Mouse (Mus musculus) kidney, postnatal 25 days (tissue): Measurements from ENCODE around the gene Morn3.
"Not testable (repeated sequence)": the region's sequence is repeated elsewhere in the genome, so short reads cannot be mapped to it uniquely, and the experiment has no call there.

Experiments
- DNase-seq, 2 experiments: peaks; one replicate each; pipeline ENCODE4 v3.0.0; 2021; ENCODE audit warnings: mixed read lengths in 2 of 2

Morn3 gene

DNA sequence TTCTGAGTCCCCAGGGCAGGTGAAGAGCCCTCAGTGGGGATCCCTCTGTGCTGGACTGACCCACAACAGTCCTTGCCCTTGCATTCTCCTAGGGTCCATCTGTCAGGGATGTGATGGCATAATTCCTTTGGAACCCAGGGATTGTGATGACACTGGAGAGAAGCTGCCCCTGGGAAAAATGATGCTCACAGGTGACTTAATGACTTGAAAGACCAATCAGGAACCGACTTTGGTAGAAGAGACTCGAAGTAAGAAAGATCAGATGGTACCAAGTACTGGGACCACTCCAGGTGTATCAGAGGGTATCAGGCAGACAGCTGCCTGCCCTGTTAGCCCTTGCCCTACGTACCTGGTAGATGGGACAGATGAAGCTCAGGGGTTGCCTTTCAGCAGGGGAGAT, at the start of gene Morn3:
Gene Morn3, minus strand, starts transcription at position 101 of the 400 bp plus-strand sequence.
- no peak for DNase-seq

DNA sequence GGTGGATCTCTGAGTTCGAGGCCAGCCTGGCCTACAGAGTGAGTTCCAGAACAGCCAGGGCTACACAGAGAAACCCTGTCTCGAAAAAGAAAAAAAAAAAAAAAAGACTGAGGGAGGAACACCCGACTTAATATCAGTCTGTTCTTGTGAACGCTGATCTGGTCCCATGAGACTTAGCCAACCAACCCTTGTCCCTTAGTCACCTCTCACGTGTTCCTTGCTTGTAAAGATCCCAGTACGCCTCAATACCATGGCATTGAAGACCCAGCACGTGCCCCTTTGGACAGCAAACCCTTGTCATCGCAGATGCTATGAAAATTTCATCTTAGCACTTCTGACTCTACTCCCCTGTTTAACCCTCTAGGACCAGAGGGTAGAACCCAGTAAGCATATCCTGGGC, 49.5 kb upstream of the Morn3 start:
- no peak for DNase-seq

DNA sequence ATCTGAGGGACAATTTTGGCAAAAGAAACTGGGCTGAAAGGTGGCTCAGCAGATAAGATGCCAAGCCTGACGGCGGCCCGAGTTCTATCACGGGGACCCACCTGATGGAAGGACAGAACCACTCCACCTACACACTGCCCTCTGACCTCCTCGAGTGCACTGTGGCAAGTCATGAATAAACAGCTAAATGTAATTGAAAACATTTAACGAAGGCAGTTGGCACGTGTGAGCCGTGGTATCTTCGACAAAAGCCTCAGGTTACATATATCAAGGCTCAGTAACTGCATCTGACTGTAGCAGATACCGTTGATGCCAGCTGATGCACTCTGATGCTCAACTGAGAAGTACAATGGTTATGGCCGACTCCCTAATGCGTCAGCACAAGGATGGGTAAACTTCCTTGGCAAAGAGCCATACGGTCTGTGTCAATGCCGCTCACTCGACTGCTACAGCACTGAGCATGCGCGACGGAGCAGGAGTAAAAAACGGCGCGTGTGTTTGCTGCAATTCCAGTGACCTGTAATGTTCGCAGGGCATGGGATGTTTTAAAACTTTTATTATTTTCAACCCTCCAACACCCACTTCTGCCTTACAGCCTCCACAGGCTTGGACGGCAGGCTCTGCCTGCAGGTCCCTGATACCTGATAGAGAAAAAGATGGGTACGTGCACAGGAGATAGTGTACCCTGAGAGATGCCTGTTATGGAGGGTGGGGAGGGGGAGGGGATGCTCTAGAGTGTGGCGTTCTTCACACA, 47.6 kb upstream of the Morn3 start:
- peak; percentile 64 to 76 for DNase-seq

DNA sequence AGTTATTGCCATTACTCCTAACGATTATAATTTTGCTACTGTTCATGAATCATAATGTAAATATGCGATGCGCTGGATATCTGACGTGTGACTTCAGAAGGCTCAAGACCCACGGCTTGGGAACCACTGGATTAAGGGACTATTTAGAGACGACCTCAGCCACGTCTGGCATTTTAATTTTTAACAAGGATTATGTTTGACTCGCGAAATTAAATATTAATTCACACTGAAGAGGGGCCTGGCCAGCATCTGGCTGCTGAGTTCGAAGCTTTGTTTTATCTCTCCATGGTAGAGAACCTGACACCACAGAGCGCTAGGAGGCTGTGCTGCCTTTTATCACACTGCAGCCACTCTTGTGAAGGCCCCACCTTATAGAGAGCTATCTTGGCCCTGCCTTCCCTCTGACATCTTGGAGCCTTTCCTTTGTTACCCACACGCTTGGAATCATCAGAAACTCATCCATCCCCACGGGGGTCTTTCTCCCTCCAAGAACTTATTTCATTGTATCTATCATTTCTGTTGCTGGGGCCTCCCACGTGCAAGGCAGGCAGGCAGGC, 46.3 kb upstream of the Morn3 start:
- DNase-seq: no peak

DNA sequence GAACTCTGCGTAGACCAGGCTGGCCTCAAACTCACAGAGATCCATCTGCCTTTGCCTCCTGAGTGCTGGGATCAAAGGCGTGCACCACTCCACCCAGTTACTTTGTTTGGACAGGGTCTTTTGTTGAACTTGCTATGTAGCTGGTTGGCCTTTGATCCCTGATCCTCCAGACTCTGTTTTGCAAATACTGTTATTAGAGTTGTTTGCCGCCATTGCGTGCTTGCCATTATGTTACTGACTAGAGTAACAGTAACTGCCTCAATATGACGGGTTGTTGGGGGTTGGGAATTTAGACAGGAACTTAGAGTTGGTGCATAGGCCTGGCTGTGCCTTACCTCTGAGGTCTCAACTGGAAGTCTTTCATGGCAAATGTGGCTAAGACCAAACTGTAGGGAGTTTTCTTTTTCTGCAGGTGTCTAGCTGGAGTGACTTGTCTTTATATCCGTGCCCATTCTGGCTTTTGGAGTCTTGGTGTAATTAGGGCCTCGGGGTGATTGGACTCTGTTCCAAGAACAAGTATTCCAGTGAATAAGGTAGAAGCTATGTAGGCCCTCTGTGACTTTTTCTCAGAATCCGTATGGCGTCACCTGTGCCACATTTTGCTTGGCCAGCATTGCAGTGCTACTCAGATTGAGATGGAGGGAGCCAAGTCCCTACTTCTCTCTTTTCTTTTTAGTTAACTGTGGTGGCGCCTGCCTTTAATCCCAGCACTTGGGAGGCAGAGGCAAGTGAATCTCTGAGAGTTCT, 43.9 kb upstream of the Morn3 start:
- no peak for DNase-seq

DNA sequence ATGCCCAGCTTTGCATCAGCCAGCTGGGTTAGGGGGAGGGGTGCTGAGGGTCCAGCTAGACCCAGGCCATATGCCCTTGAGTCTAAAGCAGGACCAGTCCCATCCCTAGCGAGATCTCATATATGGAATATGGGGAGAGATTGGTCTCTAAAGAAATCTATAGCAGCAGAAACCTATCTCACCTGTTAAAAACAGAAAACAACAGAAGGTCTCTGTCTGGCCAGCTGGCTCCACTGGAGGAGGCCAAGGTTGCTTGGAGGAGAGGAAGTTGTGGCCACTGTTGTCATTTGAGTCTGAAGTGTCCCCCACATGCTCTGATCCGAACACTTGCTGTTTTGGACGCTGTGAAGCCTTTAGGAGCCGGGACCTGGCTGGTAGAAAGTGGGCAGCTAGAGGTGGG, 42.0 kb upstream of the Morn3 start:
- DNase-seq: no peak

DNA sequence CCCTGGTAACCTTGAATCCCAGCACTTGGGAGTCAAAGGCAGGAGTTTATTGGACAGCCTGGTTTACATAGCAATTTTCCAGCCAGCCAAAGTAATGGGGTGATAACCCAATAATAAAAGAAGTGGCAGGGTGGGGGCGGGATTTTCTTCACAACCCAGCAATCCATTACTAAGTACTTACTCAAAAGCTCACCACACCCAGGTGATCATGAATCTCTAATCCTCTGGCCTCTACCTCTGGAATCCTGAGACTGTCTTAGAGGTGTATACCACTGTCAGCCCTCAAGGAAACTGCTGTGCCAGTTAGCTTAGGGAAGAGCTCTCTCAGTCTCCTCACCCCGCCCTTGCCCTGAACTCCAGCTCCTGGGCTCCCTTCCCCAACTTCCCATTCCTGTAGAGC, 39.7 kb upstream of the Morn3 start:
- no peak for DNase-seq

DNA sequence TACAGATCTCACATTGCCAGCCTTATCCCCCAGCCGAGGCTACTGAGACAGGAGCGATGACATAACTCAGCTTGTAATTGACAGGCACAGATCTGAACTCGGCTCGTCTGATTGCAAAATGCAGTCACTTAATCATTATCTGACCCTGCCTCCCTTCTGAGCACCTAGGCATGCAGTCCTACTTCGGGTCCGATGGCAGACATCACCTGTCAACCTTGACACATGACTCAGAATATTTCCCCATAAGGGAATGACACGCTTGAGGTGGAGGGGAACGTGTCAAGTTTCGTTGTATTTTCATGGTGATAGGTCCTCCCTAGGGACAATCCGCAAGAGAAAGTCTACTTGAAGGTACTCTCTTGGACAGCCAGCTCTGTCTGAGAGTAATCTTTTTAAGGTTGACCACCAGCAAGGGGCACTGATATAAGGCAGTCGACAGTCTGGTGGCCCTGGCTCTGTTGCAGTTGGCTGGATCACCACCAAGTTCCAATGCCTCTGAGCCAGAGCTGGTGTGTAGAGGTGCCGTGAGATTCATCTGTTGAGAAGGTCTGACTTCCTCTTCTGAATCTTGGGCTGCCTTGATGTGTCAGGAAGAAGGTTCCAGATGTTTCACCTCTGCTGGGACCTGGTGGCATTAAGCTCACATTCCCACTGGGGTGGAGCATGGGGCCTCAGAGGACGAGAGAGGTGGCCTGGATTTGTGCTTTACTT, 36.7 kb upstream of the Morn3 start:
- DNase-seq: no peak

DNA sequence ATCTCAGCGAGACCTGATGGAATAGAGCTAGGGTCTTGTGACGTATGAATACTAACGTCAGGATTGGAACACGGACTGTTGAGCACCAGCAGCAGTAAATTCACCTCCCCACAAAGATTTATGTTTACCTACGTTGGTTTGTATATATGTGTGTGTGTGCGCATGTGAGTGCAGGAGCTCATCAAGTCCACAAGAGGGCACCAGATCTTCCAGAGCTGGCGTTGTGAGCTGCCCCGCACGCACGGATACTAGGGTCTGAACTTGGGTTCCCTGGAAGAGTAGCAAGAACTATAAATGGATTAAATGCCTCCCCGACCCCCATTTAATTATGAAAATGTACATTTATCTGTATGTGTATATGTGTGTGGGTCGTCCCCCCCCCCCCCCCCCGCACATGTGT, 33.7 kb upstream of the Morn3 start:
- no peak for DNase-seq

DNA sequence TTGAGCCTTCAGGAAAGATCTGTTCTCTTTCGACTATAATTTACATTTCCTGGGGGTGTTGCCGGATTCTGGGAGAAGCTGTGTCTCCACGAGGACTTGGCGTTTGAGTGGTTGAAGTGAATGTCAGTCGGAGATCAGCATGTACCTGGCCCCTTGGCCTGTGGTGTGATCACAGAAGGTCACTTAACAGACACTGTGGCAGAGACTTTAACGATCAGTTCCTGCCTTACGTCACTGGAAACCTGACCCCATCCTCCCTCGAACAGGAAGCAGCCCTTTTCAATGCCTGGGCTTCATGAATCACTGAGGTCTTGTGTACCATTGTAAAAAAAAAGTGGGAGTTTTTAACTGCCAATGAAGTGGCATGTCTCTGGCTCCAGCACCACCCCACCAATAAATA, 33.2 kb upstream of the Morn3 start:
- DNase-seq: peak in 1 of 2 experiments; percentile 72

DNA sequence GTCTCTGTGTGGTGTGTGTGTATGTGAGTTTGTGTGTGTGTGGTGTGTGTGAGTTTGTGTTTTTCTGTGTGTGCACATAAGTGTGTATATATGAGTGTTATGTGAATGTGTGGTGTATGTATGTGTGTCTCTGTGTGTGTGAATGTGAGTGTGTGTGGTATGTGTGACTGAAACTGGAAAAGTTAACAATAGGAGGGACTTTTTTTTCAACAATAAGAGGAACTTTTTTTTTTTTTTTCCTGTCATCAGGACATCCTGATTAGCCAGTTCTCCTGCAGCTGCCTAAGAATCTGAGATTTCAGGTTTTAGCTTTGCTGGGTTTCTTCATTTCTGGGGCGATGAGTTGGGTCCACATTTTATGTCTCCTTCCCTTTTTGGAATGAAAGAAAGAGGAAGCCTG, 32.8 kb upstream of the Morn3 start:
- DNase-seq: no peak

DNA sequence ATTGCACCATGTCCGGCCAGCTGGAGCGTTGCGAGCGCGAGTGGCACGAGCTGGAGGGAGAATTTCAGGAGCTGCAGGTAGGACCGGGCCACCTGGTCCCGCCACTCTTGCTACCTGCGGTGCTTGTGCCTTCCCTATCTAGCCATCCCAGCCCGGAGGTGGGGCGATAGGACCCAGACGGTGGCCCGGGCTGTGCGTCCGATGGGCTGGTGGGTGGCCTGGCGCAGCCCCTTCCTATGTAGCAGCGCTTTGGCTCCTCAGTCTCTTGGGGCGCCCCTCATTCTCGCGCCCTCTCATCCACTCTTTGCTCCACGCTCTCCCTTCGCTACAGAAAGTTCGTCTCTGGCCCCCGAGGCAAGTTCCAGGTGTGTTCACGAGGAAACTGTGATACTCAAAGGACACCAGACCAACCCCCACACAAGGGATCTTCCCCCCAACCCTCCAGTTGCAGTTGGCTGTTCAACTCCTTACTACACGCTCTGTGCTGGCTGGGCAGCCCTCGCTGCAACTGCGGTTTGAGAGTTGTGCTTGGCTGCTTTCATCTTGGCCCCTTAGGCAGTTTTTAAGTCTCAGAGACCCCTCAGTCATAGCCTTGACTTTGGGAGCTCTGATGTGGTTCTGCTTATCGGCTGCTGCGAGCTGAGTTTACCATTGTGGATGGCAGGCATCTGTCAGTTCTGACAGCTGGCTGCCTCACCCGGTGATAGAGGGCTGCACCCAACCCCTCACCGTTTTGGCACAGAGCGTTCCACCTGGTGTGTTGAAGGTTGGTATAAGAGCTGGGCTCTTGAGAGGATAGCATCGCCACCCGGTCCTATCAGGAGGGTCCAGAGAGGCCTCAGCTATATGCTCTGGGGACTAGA, 29.8 kb upstream of the Morn3 start:
- DNase-seq: no peak

DNA sequence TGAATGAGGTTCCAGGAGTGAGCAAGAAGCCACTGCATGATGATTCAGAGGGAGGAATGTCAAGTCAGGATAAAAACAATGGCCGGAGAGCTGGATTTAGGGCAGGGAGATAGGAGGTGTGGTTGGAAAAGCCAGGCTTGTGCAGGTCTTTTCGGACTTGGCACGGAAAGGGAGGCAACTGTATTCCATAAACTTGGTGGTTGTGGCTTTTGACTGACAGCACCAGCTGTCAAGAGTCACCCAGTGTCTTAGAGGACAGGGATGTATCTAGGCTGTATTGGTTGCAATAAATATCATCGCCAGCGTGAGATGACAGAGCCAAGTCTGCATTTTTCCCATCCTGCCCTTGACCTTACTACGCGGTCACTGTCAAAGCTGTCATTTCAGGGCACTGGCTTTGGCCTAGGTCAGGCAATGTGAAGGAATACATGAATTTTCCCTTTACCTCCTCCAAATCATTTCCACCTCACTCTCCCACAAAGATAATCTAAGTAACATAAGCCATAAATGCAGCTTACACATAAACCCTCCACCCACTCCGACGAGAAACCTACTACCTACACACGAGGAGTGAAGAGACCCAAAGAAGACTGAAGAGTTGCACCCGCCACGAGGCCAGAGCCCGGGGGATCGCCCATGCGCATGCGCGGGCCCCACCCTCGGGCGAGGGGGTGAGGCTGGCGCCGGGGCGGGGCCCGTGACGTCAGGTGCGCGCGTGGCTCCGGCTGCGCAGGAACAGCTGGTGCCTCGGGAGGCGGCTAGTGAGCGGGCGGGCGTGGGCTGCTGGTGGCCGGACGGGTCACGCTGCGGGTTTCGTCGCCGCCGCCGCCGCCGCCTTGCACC, 29.0 kb upstream of the Morn3 start:
- DNase-seq: peak; percentile 93 to 97

DNA sequence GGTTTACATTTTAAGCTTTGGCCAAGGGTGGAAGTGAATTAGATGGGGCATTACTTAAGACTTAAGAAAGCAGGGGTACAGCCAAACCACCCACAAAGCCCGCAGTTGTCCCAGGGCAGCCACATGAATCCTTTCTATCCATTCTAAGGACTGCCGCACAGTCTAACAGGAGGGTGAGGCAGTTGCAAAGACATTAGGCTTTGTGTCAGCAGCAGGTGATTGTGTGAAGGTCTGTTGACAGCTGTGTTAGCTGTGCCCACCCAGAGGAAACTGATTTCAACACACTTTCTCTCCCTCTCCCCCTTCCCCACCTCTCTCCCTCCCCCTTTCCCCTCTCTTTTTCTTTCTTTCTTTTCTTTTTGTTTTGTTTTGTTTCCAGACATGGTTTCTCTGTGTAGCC, 21.9 kb upstream of the Morn3 start:
- DNase-seq: no peak

DNA sequence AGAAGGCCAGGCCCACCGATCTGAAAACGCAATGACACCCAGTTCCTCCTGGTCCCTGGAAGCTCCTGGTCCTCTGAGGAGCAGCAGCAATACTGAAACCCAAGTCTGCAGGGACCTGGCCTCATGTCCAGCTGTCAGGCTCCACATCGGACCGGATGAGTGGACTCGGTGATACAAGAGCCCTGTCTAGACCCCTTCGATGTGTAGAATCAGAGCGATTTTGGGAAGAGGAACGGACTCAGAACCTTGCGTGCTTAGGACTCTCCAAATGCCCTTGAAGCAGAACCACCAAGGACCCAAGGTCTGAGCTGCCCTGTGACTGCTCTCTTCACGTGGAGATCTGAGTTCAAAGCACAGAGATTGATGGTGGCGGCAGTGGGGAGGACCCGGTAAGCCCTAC, 21.3 kb upstream of the Morn3 start, which contains the start of gene Tmem120b:
Gene Tmem120b, plus strand, starts transcription at position 301 of the 400 bp plus-strand sequence.
- DNase-seq: no peak

DNA sequence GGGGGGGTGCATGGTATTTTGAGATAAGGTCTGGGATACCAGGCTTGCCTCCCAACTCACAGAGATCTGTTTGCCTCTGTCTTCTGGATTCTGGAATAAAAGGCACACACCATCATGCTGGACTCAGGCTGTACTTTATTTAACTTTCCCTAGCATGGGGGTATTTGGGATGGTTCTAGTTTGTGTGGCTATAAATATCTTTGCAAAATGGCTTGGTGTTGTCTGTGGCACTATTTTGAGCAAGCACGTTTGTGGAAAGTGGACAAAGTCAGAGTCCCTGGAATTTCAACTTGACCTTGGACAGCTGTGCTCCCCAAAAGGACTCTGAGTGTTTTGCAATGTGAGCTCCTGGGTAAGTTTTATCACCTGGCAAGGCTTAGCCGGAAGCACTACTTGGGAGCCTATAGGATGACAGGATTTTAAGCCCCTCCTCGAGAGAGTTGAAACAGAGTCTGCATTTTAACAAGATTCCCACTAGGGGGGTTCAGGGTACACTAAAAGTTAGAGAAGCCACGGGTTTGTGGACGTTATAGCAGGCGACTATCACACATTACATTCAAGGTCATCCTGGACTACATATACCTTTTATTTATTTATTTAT, 20.7 kb upstream of the Morn3 start:
- DNase-seq: peak in 1 of 2 experiments; percentile 47

DNA sequence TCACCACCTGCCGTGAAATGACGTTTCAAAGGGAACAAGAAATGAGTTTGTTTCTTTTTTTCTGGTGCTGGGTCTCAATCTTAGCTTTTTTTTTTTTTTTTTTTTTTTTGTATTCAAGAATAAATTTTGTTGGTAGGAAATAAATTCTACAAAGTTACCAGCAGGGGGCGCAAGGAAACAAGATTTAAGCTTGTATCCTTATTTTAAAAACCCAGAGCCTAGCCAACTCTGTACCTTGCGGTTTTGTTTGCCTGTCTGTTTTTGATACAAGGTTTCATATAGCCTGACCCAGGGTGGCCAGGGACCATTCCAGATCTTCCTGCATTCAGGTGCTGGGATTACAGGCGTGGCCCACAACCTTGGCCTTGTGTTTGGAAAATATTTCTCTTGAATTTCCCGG, 17.4 kb upstream of the Morn3 start:
- DNase-seq: peak in 1 of 2 experiments; percentile 76

DNA sequence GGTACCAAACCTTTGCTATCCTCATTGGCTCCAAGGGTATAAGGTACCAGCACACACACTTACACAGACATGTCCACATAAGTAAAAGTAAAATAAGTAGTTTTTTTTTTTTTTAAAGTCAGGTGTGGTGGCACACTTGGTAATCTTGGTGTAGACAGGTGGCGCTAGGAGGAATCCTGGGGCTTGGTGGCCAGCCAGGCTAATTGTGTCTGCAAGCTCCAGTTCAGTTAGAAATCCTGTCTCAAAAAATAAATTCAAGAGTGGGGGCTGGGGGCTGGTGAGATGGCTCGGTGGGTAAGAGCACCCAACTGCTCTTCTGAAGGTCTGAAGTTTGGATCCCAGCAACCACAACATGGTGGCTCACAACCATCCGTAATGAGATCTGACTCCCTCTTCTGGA, 16.3 kb upstream of the Morn3 start:
- no peak for DNase-seq

DNA sequence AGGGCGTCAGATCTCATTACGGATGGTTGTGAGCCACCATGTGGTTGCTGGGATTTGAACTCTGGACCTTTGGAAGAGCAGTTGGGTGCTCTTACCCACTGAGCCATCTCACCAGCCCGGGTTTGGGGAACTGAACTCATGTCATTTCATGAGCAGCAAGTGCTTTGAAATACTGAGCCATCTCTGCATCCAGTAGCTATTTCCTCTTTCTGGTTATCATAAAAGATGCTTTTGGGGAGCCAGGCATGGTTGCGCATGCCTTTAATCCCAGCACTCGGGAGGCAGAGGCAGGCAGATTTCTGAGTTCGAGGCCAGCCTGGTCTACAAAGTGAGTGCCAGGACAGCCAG, 14.6 kb upstream of the Morn3 start:
- not testable (repeated sequence) for DNase-seq

DNA sequence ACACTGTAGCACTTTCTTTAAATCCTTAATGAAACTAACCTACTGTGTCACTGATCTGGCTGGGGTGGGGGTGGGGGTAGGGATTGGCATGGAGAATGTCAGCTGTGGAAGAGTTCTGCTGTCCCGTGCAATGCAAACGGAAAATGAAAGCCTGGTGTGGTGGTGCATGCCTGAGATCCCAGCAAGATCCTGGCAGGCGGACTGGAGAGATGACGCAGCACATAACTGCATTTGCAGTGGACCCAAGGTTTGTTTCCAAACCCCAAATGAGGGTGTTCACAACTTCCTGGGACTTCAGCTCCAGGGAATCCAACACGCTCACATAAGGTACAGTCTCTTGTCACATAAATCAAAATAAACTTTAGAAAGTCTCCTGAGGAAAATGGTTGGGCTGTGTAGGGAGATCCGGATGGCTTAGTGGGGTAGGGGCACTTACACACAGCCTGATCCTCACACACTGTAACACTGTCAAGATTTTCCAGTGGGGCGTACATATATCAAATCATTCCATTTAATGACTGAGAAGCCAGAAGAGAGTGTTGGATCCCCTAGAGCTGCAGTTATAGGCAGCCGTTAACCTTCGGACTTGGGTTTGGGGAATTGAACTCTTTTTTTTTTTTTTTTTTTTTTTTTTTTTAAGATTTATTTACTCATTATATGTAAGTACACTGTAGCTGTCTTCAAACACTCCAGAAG, 14.0 kb upstream of the Morn3 start:
- peak; percentile 30 to 69 for DNase-seq
